Mouse (Mus musculus): ENCODE data around the gene B9d2. TPM values are rescaled to one million over a fixed set of nuclear protein-coding genes. Genes with fewer than 3 reads are reported as not detected.

Gene B9d2
- polyA plus RNA-seq, 2 experiments = 18.8 to 21.9 TPM

- no peak for ATAC-seq (ENCODE audit: insufficient read depth)
- TF ChIP-seq EP300 (IDR thresholded peaks at IDR 0.05; ENCODE audit: low read depth) = no peak
- TF ChIP-seq CTCF (IDR thresholded peaks at IDR 0.05; ENCODE audit: low read depth) = no peak
- Histone ChIP-seq H3K4me1 (replicated peaks; ENCODE audit: control insufficient read depth in 2 of 2, insufficient read depth in 2 of 2, low read length in 1 of 2) (peaks cover 0 to 6% of the 10 kb centered on the region in 2 experiments; a peak in 3 of 4 replicates), H3K4me2 (ENCODE audit: low read depth) (no peak overlapping the region), H3K9ac (replicated peaks) (no peak overlapping the region), H3K9me3 (ENCODE audit: control insufficient read depth, low read length) (no peaks in the 10 kb centered on the region), H3K27ac (no peak overlapping the region), H3K27me3 (ENCODE audit: control insufficient read depth, insufficient read depth, low read length) (no peaks in the 10 kb centered on the region), H3K36me3 (replicated peaks; ENCODE audit: control insufficient read depth, insufficient read depth, low read depth) (peaks cover 95% of the 10 kb centered on the region), H3K4me3 (ENCODE audit: insufficient read depth in 1 of 2, low read depth in 2 of 2, low read length in 2 of 2) (no peak overlapping the region)
- WGBS (ENCODE audit: insufficient replicate concordance) = 69% methylated on average over 19 of the region's 19 CpGs
- DNase-seq (ENCODE audit: low read depth in 3 of 3, low spot score in 3 of 3) = no peak
Observed at GRCm38 (mm10) chr7:25725886-25726285, 45.3 kb downstream of the B9d2 start.

GRCm38 (mm10) chr7:25727800-25728199 lies 47.2 kb downstream of the B9d2 start:
- no peaks in the 10 kb centered on the region for H3K9me3 ChIP-seq (ENCODE audit: control insufficient read depth, low read length)
- no peak overlapping the region for H3K9ac ChIP-seq (replicated peaks)
- no peaks in the 10 kb centered on the region; a peak in 1 of 4 replicates for H3K4me1 ChIP-seq (replicated peaks; ENCODE audit: control insufficient read depth in 2 of 2, insufficient read depth in 2 of 2, low read length in 1 of 2)
- no peak overlapping the region for H3K4me2 ChIP-seq (ENCODE audit: low read depth)
- H3K36me3 ChIP-seq (replicated peaks; ENCODE audit: control insufficient read depth, insufficient read depth, low read depth) = peaks cover 98% of the 10 kb centered on the region
- TF ChIP-seq CTCF (IDR thresholded peaks at IDR 0.05; ENCODE audit: low read depth) (no peak), EP300 (IDR thresholded peaks at IDR 0.05; ENCODE audit: low read depth) (no peak)
- DNase-seq (ENCODE audit: low read depth in 3 of 3, low spot score in 3 of 3) = no peak
- WGBS (ENCODE audit: insufficient replicate concordance) = 89% methylated on average over 5 of the region's 5 CpGs
- no peak overlapping the region for H3K27ac ChIP-seq
- no peak for ATAC-seq (ENCODE audit: insufficient read depth)
- no peaks in the 10 kb centered on the region for H3K27me3 ChIP-seq (ENCODE audit: control insufficient read depth, insufficient read depth, low read length)
- no peak overlapping the region for H3K4me3 ChIP-seq (ENCODE audit: insufficient read depth in 1 of 2, low read depth in 2 of 2, low read length in 2 of 2)

- 56% methylated on average over 2 of the region's 2 CpGs for WGBS (ENCODE audit: insufficient replicate concordance)
- Histone ChIP-seq H3K9me3 (ENCODE audit: control insufficient read depth, low read length) (no peaks in the 10 kb centered on the region), H3K4me1 (replicated peaks; ENCODE audit: control insufficient read depth in 2 of 2, insufficient read depth in 2 of 2, low read length in 1 of 2) (no peaks in the 10 kb centered on the region), H3K4me2 (ENCODE audit: low read depth) (no peak overlapping the region), H3K9ac (replicated peaks) (no peak overlapping the region), H3K27ac (no peak overlapping the region), H3K36me3 (replicated peaks; ENCODE audit: control insufficient read depth, insufficient read depth, low read depth) (peaks cover 96% of the 10 kb centered on the region), H3K27me3 (ENCODE audit: control insufficient read depth, insufficient read depth, low read length) (no peaks in the 10 kb centered on the region), H3K4me3 (ENCODE audit: insufficient read depth in 1 of 2, low read depth in 2 of 2, low read length in 2 of 2) (no peak overlapping the region)
- ATAC-seq (ENCODE audit: insufficient read depth) (no peak), DNase-seq (ENCODE audit: low read depth in 3 of 3, low spot score in 3 of 3) (no peak)
- no peak for TF ChIP-seq EP300 (IDR thresholded peaks at IDR 0.05; ENCODE audit: low read depth)
- TF ChIP-seq CTCF (IDR thresholded peaks at IDR 0.05; ENCODE audit: low read depth) = no peak
Observed at GRCm38 (mm10) chr7:25729396-25729795, 48.8 kb downstream of the B9d2 start.

GRCm38 (mm10) chr7:25729862-25730261 lies 49.3 kb downstream of the B9d2 start:
- H3K4me1 ChIP-seq (replicated peaks; ENCODE audit: control insufficient read depth in 2 of 2, insufficient read depth in 2 of 2, low read length in 1 of 2) = peaks cover 0 to 2% of the 10 kb centered on the region in 2 experiments; a peak in 3 of 4 replicates
- no peak overlapping the region for H3K27ac ChIP-seq
- no peak for ATAC-seq (ENCODE audit: insufficient read depth)
- TF ChIP-seq EP300 (IDR thresholded peaks at IDR 0.05; ENCODE audit: low read depth) (no peak), CTCF (IDR thresholded peaks at IDR 0.05; ENCODE audit: low read depth) (no peak)
- H3K9ac ChIP-seq (replicated peaks) = no peak overlapping the region
- H3K4me2 ChIP-seq (ENCODE audit: low read depth) = no peak overlapping the region
- no peak overlapping the region for H3K4me3 ChIP-seq (ENCODE audit: insufficient read depth in 1 of 2, low read depth in 2 of 2, low read length in 2 of 2)
- no peak for DNase-seq (ENCODE audit: low read depth in 3 of 3, low spot score in 3 of 3)
- H3K9me3 ChIP-seq (ENCODE audit: control insufficient read depth, low read length) = no peaks in the 10 kb centered on the region
- WGBS (ENCODE audit: insufficient replicate concordance) = 89% methylated on average over 2 of the region's 2 CpGs
- peaks cover 96% of the 10 kb centered on the region for H3K36me3 ChIP-seq (replicated peaks; ENCODE audit: control insufficient read depth, insufficient read depth, low read depth)
- no peaks in the 10 kb centered on the region for H3K27me3 ChIP-seq (ENCODE audit: control insufficient read depth, insufficient read depth, low read length)

GRCm38 (mm10) chr7:25731294-25732055 lies 50.9 kb downstream of the B9d2 start:
- ATAC-seq (ENCODE audit: insufficient read depth) (no peak), DNase-seq (ENCODE audit: low read depth in 3 of 3, low spot score in 3 of 3) (no peak)
- Histone ChIP-seq H3K27ac (no peak overlapping the region), H3K9me3 (ENCODE audit: control insufficient read depth, low read length) (no peaks in the 10 kb centered on the region), H3K4me2 (ENCODE audit: low read depth) (no peak overlapping the region), H3K9ac (replicated peaks) (no peak overlapping the region), H3K27me3 (ENCODE audit: control insufficient read depth, insufficient read depth, low read length) (no peaks in the 10 kb centered on the region), H3K4me3 (ENCODE audit: insufficient read depth in 1 of 2, low read depth in 2 of 2, low read length in 2 of 2) (no peak overlapping the region), H3K36me3 (replicated peaks; ENCODE audit: control insufficient read depth, insufficient read depth, low read depth) (peaks cover 96% of the 10 kb centered on the region), H3K4me1 (replicated peaks; ENCODE audit: control insufficient read depth in 2 of 2, insufficient read depth in 2 of 2, low read length in 1 of 2) (peaks cover 4 to 6% of the 10 kb centered on the region in 2 experiments; a peak in 3 of 4 replicates)
- no peak for TF ChIP-seq EP300 (IDR thresholded peaks at IDR 0.05; ENCODE audit: low read depth)
- no peak for TF ChIP-seq CTCF (IDR thresholded peaks at IDR 0.05; ENCODE audit: low read depth)
- 68% methylated on average over 8 of the region's 8 CpGs for WGBS (ENCODE audit: insufficient replicate concordance)

Measured in liver, embryonic 14.5 days (tissue).